Mouse (Mus musculus): ENCODE results near the gene 1700109H08Rik.

- TF ChIP-seq POLR2A (IDR thresholded peaks at IDR 0.05; ENCODE audit: borderline replicate concordance, extremely low read depth, low read depth, low read length) (no peak), CTCF (IDR thresholded peaks at IDR 0.05; ENCODE audit: insufficient read depth, low read length) (no peak)
Measured at GRCm38 (mm10) chr5:3632285-3632684, 60.9 kb downstream of the 1700109H08Rik start.

All from lung, adult 2 months (tissue).